Mouse (Mus musculus): Measurements from ENCODE around the gene Pptc7.

Pptc7 gene

GRCm38 (mm10) chr5:122327283-122327682 lies 43.1 kb downstream of the Pptc7 start:
- WGBS: 48% methylated on average over 3 of the region's 3 CpGs

- WGBS: 89% methylated on average over 4 of the region's 4 CpGs
These were observed 46.1 kb downstream of the Pptc7 start for GRCm38 (mm10) chr5:122330269-122330668.

GRCm38 (mm10) chr5:122334682-122335081 lies 50.5 kb downstream of the Pptc7 start:
- 63% methylated on average over 3 of the region's 3 CpGs for WGBS

GRCm38 (mm10) chr5:122336554-122337294 lies 52.6 kb downstream of the Pptc7 start:
- 89% methylated on average over 7 of the region's 7 CpGs for WGBS

- 93% methylated on average over 1 of the region's 1 CpGs for WGBS
These were observed 58.7 kb downstream of the Pptc7 start for GRCm38 (mm10) chr5:122342874-122343273.

- WGBS: 59% methylated on average over 7 of the region's 7 CpGs
These were observed 59.6 kb downstream of the Pptc7 start for GRCm38 (mm10) chr5:122343768-122344167.

- 4% methylated on average over 5 of the region's 5 CpGs for WGBS
These were observed 60.1 kb downstream of the Pptc7 start for GRCm38 (mm10) chr5:122344260-122344659.

GRCm38 (mm10) chr5:122345777-122346176 lies 61.6 kb downstream of the Pptc7 start:
- WGBS: 81% methylated on average over 4 of the region's 4 CpGs

- WGBS: under 1% methylated on average over 51 of the region's 51 CpGs
These were observed 69.8 kb downstream of the Pptc7 start, which contains the start of the genes Rad9b and Vps29 for GRCm38 (mm10) chr5:122353807-122354491. TSS of gene Rad9b (minus strand) at chr5:122354233. TSS of gene Vps29 (plus strand) at chr5:122354369.

GRCm38 (mm10) chr5:122354492-122355067 lies 70.4 kb downstream of the Pptc7 start:
- WGBS: 1% methylated on average over 53 of the region's 57 CpGs

GRCm38 (mm10) chr5:122371591-122372191 lies 87.5 kb downstream of the Pptc7 start, which contains the start of gene Gpn3:
TSS of gene Gpn3 (plus strand) at chr5:122371876.
- WGBS: 1% methylated on average over 36 of the region's 46 CpGs

- WGBS: under 1% methylated on average over 53 of the region's 53 CpGs
These were observed 88.1 kb downstream of the Pptc7 start, which contains the start of gene Fam216a for GRCm38 (mm10) chr5:122372192-122372769. TSS of gene Fam216a (minus strand) at chr5:122372364.

GRCm38 (mm10) chr5:122372878-122373277 lies 88.7 kb downstream of the Pptc7 start:
- WGBS: 6% methylated on average over 5 of the region's 5 CpGs

Measured in cerebral cortex, adult 2 months (tissue).